Mouse (Mus musculus) spleen, adult 2 months (tissue): ENCODE results near the gene Dab2ip. TPM values are rescaled to one million over a fixed set of nuclear protein-coding genes. Genes with fewer than 3 reads are reported as not detected.

Source experiments
- DNase-seq, 2 experiments: peaks; one replicate each; pipeline versions ENCODE4 v3.0.0 to v3.0.0-alpha.2; 2012 to 2021; ENCODE audit warnings: low spot score in 2 of 2, low read depth in 1 of 2
- H3K27ac ChIP-seq: fragments of 200-500 bp; 2 replicates; pipeline ENCODE4 v1.5.1; 2012; ENCODE audit warnings: low read length, inconsistent platforms; ENCODE audit not compliant: insufficient read depth
- H3K27me3 ChIP-seq: fragments of 200-500 bp; 2 replicates; pipeline ENCODE4 v1.6.1; 2012; ENCODE audit warnings: mild to moderate bottlenecking, moderate library complexity, low read length, inconsistent platforms; ENCODE audit not compliant: control insufficient read depth, insufficient read depth
- H3K36me3 ChIP-seq: fragments of 200-500 bp; 2 replicates; pipeline ENCODE4 v1.6.1; 2012; ENCODE audit warnings: mild to moderate bottlenecking, low read length, inconsistent platforms; ENCODE audit not compliant: control insufficient read depth, insufficient read depth
- H3K4me1 ChIP-seq: fragments of 200-500 bp; 2 replicates; pipeline ENCODE4 v1.6.1; 2011; ENCODE audit warnings: inconsistent platforms; ENCODE audit not compliant: control insufficient read depth, insufficient read depth, insufficient read length
- H3K4me3 ChIP-seq: fragments of 200-500 bp; 2 replicates; pipeline ENCODE4 v1.5.1; 2011; ENCODE audit warnings: mild to moderate bottlenecking, inconsistent platforms; ENCODE audit not compliant: insufficient read depth, insufficient read length; ENCODE audit errors: extremely low read depth
- CTCF ChIP-seq: fragments of 200-500 bp; IDR thresholded peaks from 2 replicates; pipeline ENCODE4 v1.5.1; 2011; ENCODE audit warnings: mild to moderate bottlenecking, inconsistent platforms; ENCODE audit not compliant: insufficient read depth, insufficient read length, insufficient replicate concordance; ENCODE audit errors: extremely low read depth
- POLR2A ChIP-seq: fragments of 200-500 bp; IDR thresholded peaks from 2 replicates; pipeline ENCODE4 v1.6.1; 2011; ENCODE audit warnings: low read depth, low read length, inconsistent platforms
- WGBS: fragments of 180-500 bp; shearing (Covaris S2); methylation state at CpG from one replicate; pipeline ENCODE4 v1.1.7; 2018; 5-methylcytosine and 5-hydroxymethylcytosine counted together
- polyA plus RNA-seq: library from polyadenylated mRNA; depleted of rRNA; stranded (reverse); fragments of >200 nt; gene quantifications from 2 replicates; pipeline ENCODE4 v1.2.3, GENCODE M21; 2012

The Dab2ip gene
- polyA plus RNA-seq, 1 experiment, result 21.0 TPM

DNA sequence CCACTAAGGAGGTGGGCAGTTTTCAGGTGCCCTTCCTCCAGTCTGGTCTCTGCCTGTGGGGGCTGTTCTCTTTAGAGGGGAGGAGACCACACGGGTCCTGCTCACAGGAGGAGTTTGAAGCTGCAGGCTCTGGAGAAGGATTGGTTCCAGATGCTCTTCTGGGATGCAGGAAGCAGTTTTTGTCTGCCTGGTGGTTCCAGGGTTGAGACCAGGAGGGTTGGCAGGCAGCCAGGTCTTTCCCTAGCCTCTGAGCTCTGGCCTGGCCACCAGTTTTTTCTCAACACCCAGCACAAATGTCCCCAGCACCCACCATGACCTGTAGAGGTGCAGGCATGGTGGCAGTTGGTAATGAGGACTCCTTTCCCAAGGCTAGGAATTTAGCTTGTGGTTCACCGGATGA, 61.5 kb downstream of the Dab2ip start:
- Histone ChIP-seq H3K4me3 (no peak overlapping the region), H3K27ac (no peak overlapping the region), H3K36me3 (no peaks in the 10 kb centered on the region), H3K4me1 (peaks cover 13% of the 10 kb centered on the region; the same call in 1 of the 2 replicates), H3K27me3 (peaks cover 6% of the 10 kb centered on the region)
- no peak for TF ChIP-seq POLR2A
- TF ChIP-seq CTCF, result no peak
- WGBS, result 72% methylated on average over 2 of the region's 2 CpGs
- DNase-seq, result no peak

DNA sequence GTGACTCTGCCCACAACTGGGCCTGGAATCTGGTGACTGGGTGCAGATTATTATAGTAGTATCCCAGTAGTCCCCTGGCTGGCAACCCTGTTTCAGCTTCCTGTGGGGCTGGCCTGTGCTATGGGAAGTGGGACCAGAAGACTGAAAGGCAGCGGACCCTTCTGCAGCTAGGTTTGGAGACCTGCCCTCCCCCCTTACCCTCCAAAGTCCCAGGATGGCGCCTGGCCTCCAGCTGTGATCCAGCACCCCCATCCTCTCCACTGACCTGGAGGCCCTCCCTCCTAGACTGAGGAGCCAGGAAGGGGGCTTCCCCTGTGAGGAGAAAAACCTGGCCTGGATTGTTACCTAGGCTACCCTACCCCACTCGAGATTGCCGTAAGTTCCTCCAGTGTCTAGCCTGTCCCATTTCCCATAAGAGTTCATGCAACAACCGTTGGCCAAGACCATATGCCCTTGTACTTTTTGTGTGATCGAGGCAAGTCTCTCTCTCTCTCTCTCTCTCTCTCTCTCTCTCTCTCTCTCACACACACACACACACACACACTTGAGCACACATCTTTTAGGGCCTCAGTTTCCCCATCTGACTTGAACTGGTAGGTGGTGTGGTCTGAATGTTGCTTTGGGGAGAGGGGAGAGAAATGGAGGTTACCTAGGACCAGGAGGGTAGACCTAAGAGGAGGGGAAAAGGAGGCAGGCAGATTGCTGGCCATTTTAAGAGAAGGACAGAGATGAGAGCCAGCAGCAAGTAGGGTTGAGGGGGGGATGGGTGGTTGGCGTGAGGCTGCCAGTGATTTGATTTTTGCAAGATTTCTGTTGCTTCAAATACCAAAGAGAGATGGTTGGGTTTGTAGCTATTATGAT, 62.5 kb downstream of the Dab2ip start:
- Histone ChIP-seq H3K27ac (no peak overlapping the region), H3K4me3 (no peak overlapping the region), H3K36me3 (no peaks in the 10 kb centered on the region), H3K27me3 (peaks cover 6% of the 10 kb centered on the region), H3K4me1 (peaks cover 3% of the 10 kb centered on the region; the same call in 1 of the 2 replicates)
- no peak for TF ChIP-seq POLR2A
- TF ChIP-seq CTCF, result no peak
- DNase-seq, result no peak
- WGBS, result 65% methylated on average over 7 of the region's 7 CpGs

DNA sequence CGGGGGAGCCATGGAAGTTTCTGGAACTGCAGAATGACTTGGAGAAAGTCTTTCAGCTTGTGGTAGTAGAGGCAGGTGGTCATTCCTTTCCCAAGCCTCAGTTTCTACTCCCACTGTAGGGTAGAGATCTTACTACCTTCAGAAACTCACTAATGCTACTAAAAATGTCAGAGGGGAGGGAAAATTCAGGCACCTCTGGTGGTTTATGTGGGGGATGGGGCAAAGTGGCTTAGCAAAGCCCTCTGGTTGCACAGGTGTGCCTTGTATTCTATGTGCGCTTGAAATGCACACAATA, 63.1 kb downstream of the Dab2ip start:
- Histone ChIP-seq H3K36me3 (no peaks in the 10 kb centered on the region), H3K4me1 (no peaks in the 10 kb centered on the region; the same call in 1 of the 2 replicates), H3K27me3 (peaks cover 6% of the 10 kb centered on the region), H3K27ac (no peak overlapping the region), H3K4me3 (no peak overlapping the region)
- no peak for DNase-seq
- 77% methylated on average over 2 of the region's 2 CpGs for WGBS
- TF ChIP-seq POLR2A (no peak), CTCF (no peak)

DNA sequence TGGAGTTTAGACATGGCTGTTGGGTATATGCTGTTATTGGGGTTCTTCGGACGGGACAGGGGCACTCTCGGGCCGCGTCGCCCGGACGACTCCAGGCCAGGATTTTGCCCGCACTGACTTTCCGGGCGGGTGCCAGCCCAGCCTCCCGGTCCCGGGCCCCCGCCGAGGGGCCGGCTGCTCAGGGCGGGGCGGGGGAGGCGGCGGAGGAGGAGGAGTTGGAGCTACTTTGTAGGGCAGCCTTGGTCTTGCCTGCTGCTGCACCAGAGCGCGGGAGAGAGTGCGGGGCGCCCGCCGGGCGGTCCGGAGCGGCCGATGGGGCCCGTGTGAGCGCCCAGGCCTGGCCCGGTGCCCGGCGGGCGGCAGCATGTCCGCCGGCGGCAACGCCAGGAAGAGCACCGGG, 63.7 kb downstream of the Dab2ip start:
- Histone ChIP-seq H3K36me3 (no peaks in the 10 kb centered on the region), H3K4me1 (no peaks in the 10 kb centered on the region; the same call in 1 of the 2 replicates), H3K4me3 (peak overlapping the region; percentile 47; the same call in 1 of the 2 replicates), H3K27me3 (peaks cover 6% of the 10 kb centered on the region), H3K27ac (no peak overlapping the region)
- no peak for TF ChIP-seq POLR2A
- no peak for TF ChIP-seq CTCF
- 2% methylated on average over 41 of the region's 41 CpGs for WGBS
- peak in 1 of 2 experiments; percentile 9 for DNase-seq

DNA sequence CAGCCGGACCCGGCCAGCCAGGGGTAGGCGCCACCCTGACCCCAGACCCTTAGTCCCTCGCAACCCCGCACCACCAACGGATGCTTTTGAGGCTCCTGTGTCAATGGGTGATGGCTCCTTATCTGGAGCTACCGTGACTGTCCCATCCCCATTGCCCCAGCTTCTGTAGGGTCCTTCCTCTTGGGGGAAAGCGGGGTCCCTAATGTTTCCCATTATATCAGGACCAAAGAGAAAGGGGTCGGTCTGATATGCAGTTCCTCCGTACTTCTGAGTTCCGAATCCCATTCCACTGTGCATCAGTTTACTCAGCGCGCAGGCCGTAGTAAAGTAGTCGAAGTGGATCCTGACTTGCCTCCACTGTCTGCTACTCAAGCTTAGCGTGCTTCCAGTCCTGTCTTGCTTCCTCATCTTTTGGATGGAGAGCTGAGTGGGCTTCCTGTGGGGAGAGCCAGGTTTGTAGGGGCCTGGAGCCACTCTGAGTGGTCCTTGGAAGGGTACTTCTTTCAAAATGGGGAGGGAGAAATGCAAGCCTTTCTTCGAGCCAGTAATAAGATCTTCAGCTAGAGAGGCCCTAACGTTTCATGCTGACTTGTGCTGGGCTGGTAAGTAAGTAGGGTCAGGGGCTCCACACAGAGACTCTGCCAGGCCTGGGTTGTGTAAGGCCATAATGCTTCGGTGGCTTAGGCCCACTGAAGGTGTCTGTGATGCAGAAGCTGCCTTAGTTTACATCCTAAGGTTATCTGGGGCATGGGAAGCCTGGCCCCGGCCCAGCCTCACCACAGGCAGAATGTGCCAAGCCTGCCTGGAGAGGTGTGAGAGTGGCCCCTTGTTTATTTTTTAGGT, 64.4 kb downstream of the Dab2ip start:
- DNase-seq, result no peak
- Histone ChIP-seq H3K4me1 (peaks cover 1% of the 10 kb centered on the region; the same call in 1 of the 2 replicates), H3K27ac (peak overlapping the region; percentile 10; the same call in 1 of the 2 replicates), H3K4me3 (peak overlapping the region; percentile 47; the same call in 1 of the 2 replicates), H3K27me3 (peaks cover 6% of the 10 kb centered on the region), H3K36me3 (no peaks in the 10 kb centered on the region)
- WGBS, result 22% methylated on average over 19 of the region's 20 CpGs
- TF ChIP-seq POLR2A, result no peak
- TF ChIP-seq CTCF, result no peak

DNA sequence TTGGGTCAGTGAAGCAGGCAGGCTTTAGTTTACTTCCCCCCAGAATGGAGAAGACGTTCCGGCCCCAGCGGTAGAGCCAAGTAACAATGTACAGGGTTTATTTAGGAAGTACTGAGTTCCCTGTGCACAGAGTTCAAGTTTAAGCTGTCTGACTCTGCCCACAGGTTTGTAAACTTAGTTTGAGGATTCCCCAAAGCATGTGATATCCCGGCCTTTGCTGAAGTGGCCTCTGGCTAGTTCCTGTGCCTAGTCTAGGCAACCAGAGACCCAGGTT, 65.0 kb downstream of the Dab2ip start:
- 61% methylated on average over 4 of the region's 4 CpGs for WGBS
- 0 out of 2 replicates have a peak overlapping the region, but pooled peaks have one; percentile 10 for H3K27ac ChIP-seq
- peaks cover 6% of the 10 kb centered on the region for H3K27me3 ChIP-seq

DNA sequence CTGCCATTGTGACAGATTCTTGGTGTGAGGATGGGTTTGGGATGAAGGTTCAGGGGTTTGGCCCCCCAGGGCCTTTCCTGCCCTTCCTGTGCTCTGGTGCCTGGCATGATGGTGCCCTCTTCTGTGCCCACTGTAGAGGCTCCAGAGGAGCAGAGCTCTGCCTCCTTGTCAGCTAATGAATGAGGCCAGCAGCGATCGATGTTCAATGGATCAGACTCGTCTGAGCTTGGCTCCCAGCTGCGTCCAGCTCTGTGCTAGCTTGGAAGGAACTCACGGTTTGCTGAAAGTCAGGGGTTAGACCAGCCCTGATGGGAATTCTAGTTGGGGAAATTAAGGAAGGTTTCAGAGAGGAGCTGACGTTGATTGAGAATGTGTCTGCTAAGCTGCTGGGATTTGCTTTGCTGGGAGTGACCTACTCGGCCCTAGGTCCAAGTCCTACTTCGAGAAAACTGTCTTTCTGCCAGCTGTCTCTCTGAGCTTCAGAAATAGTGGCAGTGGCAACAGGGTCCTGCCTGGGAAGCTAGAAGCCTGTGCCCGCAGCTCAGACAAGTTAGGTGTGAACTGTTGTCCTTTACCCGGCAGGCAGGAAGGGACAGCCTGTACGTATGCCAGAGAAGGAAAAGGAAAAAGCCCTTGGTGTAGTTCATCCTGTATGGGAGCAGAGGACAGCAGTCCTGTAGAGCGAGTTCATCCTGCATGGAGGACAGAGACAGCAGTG, 65.5 kb downstream of the Dab2ip start:
- Histone ChIP-seq H3K4me1 (0 out of 2 replicates have a peak, but pooled peaks cover 2% of the 10 kb centered on the region), H3K4me3 (no peak overlapping the region), H3K27me3 (peaks cover 6% of the 10 kb centered on the region), H3K27ac (no peak overlapping the region), H3K36me3 (no peaks in the 10 kb centered on the region)
- 83% methylated on average over 12 of the region's 12 CpGs for WGBS
- DNase-seq, result no peak
- TF ChIP-seq CTCF, result no peak
- TF ChIP-seq POLR2A, result no peak

More for the DNA sequence above, 65.0 kb downstream of the Dab2ip start:
- Histone ChIP-seq H3K36me3 (no peaks in the 10 kb centered on the region), H3K4me3 (no peak overlapping the region), H3K4me1 (0 out of 2 replicates have a peak, but pooled peaks cover 2% of the 10 kb centered on the region)
- no peak for TF ChIP-seq CTCF
- no peak for TF ChIP-seq POLR2A
- no peak for DNase-seq
